Mouse (Mus musculus): ENCODE data around the gene Gm10642.

DNA sequence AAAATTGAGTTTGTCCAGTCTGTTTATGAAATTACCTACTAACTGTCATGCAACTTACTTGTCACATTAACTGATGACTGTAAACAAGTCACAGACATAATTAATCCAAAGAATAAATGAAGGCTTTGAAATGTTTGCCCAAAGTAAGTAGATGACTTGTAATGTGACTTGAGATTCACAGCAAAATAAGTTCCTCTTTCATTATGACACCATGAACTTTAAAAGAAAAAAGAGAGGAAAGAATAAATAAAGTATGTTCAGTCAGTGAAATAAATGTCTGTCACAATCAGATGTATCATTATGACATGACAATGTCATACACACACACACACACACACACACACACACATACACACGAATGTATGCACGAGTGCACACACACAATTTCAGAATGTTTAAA lies 5.8 kb upstream of the Gm10642 start:
- TF ChIP-seq MAX (IDR thresholded peaks at IDR 0.05; ENCODE audit: low read length) (no peak), NELFE (IDR thresholded peaks at IDR 0.05; ENCODE audit: low read depth, low read length) (no peak), EP300 (IDR thresholded peaks at IDR 0.05; ENCODE audit: low read length) (peak; percentile 75), POLR2A (IDR thresholded peaks at IDR 0.05; ENCODE audit: low read depth, low read length) (no peak), ELF1 (IDR thresholded peaks at IDR 0.05; ENCODE audit: low read depth, low read length) (no peak), CTCF (conservative IDR thresholded peaks at IDR 0.05 in 1 of 2, IDR thresholded peaks at IDR 0.05 in 1 of 2; ENCODE audit: low read depth in 2 of 2, low read length in 2 of 2) (no peak), CHD2 (IDR thresholded peaks at IDR 0.05; ENCODE audit: low read length) (no peak), JUN (IDR thresholded peaks at IDR 0.05; ENCODE audit: insufficient read depth, low read depth, low read length) (peak; percentile 38; the same call in 1 of the 2 replicates), POLR2AphosphoS2 (IDR thresholded peaks at IDR 0.05; ENCODE audit: low read depth, low read length) (no peak), UBTF (IDR thresholded peaks at IDR 0.05; ENCODE audit: low read depth, low read length) (no peak), JUND (conservative IDR thresholded peaks at IDR 0.05; ENCODE audit: low read depth, low read length) (peak; percentile 64), BHLHE40 (IDR thresholded peaks at IDR 0.05; ENCODE audit: low read depth, low read length) (no peak)
